Mouse (Mus musculus) liver, adult 2 months (tissue): ENCODE data around the gene Nelfcd.

ENCODE experiments used
- CTCF ChIP-seq: fragments of 200-500 bp; IDR thresholded peaks from 2 replicates; pipeline ENCODE4 v1.5.1; 2011; ENCODE audit warnings: low read depth, low read length, control low read depth
- POLR2A ChIP-seq: fragments of 200-500 bp; IDR thresholded peaks from 2 replicates; pipeline ENCODE4 v1.6.1; 2011; ENCODE audit warnings: low read length, control low read depth; ENCODE audit not compliant: insufficient read depth; ENCODE audit errors: extremely low read depth

DNA sequence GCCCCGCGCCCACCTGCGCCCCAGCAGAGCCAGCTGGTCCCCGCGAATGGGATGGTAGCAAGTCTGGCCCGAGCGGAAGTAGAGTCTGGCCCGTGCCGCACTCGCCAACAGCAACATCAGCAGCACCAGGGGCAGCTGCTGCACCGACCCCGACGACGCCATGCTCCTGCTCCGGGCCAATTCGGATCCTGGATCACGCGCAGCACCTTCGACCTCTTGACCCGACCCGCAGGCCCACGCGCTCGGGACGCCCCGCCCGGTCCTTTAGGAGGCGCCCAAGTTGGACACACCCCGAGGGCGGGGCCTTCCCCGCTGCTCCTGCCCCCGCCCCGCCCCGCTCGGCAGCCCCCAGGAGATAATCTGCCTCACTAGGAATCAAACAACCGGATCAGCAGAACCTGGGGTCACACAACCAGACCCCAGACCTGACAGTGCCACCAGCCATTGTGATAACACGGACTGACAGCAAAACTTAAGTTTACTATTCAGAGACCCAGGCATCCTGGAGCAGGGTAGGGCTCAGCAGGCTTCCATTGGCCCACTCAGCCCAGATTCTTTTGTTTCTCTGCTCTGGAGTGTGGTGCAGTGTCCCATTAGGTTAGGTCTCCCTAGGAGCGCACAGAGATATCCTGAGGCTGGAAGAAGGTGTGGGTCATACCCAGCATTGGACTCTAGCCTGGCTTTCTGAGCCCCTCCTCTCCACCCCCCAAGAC is 23.3 kb downstream of the Nelfcd start, which contains the start of gene Ctsz:
- TF ChIP-seq POLR2A (peak; percentile 72), CTCF (no peak)
